Mouse (Mus musculus): ENCODE results near the gene Vmn1r21. TPM values are rescaled to one million over a fixed set of nuclear protein-coding genes. Genes with fewer than 3 reads are reported as not detected.

The Vmn1r21 gene
- total RNA-seq, 4 experiments from 2014 or later, result not detected

Other genes with a start within 250 kb of the Vmn1r21 start
- gene Pyurf, start 158.3 kb downstream of the Vmn1r21 start, total RNA-seq (2022), result 1 to 10 TPM; 7.5 to 8.8 (median 8.1) TPM
- gene Lancl2, start 147.8 kb downstream of the Vmn1r21 start, total RNA-seq (2022), result 10 to 100 TPM; 74.9 to 80.8 (median 75.7) TPM
- gene Vopp1, start 25.2 kb downstream of the Vmn1r21 start, total RNA-seq (2022), result 10 to 100 TPM; 59.6 to 78.1 (median 72.4) TPM
- gene Vmn1r22, start 57.7 kb upstream of the Vmn1r21 start, total RNA-seq (2022), result not detected
- gene Vmn1r23, start 76.5 kb upstream of the Vmn1r21 start, total RNA-seq (2022), result not detected
- gene Vmn1r24, start 111.2 kb upstream of the Vmn1r21 start, total RNA-seq (2022), result not detected
- not detected for gene Vmn1r25, start 130.5 kb upstream of the Vmn1r21 start, total RNA-seq (2022)
- gene Vmn1r26, start 164.8 kb upstream of the Vmn1r21 start, total RNA-seq (2022), result not detected